Mouse (Mus musculus) MEL (cell line): ENCODE results near the gene Sfmbt2. TPM values are rescaled to one million over a fixed set of nuclear protein-coding genes. Genes with fewer than 3 reads are reported as not detected.

Experiments
- DNase-seq: peaks from one replicate; pipeline ENCODE4 v3.0.0; 2011; ENCODE audit warnings: low read depth, low spot score
- H3K27ac ChIP-seq: 2 replicates; pipeline ENCODE4 v1.5.1; 2012; ENCODE audit warnings: low read depth, mild to moderate bottlenecking, control low read depth, low read length, moderate library complexity; ENCODE audit not compliant: control insufficient read depth
- H3K27me3 ChIP-seq, 2 experiments: fragments of 150-350 bp in 1 of 2; sonication (generic) in 1 of 2; 2 replicates each; pipeline ENCODE4 v1.6.1; 2012; ENCODE audit warnings: low read length in 2 of 2, mild to moderate bottlenecking in 2 of 2, improper control_type of control experiment in 1 of 2, moderate library complexity in 1 of 2; ENCODE audit not compliant: insufficient read depth in 2 of 2, control insufficient read depth in 1 of 2
- H3K36me3 ChIP-seq, 2 experiments: 2 replicates each; pipeline ENCODE4 v1.6.1; 2012 to 2014; ENCODE audit warnings: low read length in 2 of 2, improper control_type of control experiment in 1 of 2, inconsistent platforms in 1 of 2, mild to moderate bottlenecking in 1 of 2; ENCODE audit not compliant: insufficient read depth in 2 of 2, control insufficient read depth in 1 of 2
- H3K4me1 ChIP-seq, 2 experiments: fragments of 150-350 bp in 1 of 2; sonication (generic) in 1 of 2; 2 replicates each; pipeline ENCODE4 v1.6.1; 2012; ENCODE audit warnings: low read length in 2 of 2, improper control_type of control experiment in 1 of 2, mild to moderate bottlenecking in 1 of 2; ENCODE audit not compliant: insufficient read depth in 2 of 2, control insufficient read depth in 1 of 2
- H3K4me3 ChIP-seq, 2 experiments: fragments of 150-350 bp in 1 of 2; sonication (generic) in 1 of 2; 2 replicates each; pipeline ENCODE4 v1.5.1; 2012; ENCODE audit warnings: low read depth in 2 of 2, low read length in 2 of 2, mild to moderate bottlenecking in 2 of 2, moderate library complexity in 2 of 2, control low read depth in 1 of 2, improper control_type of control experiment in 1 of 2; ENCODE audit not compliant: control insufficient read depth in 1 of 2, insufficient read depth in 1 of 2
- H3K79me2 ChIP-seq: 2 replicates; pipeline ENCODE4 v1.6.1; 2012; ENCODE audit warnings: mild to moderate bottlenecking, low read length, moderate library complexity; ENCODE audit not compliant: control insufficient read depth, poor library complexity, insufficient read depth
- H3K9ac ChIP-seq: 2 replicates; pipeline ENCODE4 v1.6.1; 2012; ENCODE audit warnings: low read depth, mild to moderate bottlenecking, control low read depth, low read length, moderate library complexity; ENCODE audit not compliant: control insufficient read depth, poor library complexity, severe bottlenecking
- H3K9me3 ChIP-seq: fragments of 150-350 bp; sonication (generic); replicated peaks from 2 replicates; pipeline ENCODE4 v1.6.1; 2012; ENCODE audit warnings: mild to moderate bottlenecking, low read length, improper control_type of control experiment, moderate library complexity; ENCODE audit not compliant: insufficient read depth
- BHLHE40 ChIP-seq: IDR thresholded peaks from 2 replicates; pipeline ENCODE4 v1.6.1; 2012; ENCODE audit warnings: low read depth, mild to moderate bottlenecking, inconsistent platforms, low read length, improper control_type of control experiment, borderline replicate concordance
- CHD2 ChIP-seq: IDR thresholded peaks from 2 replicates; pipeline ENCODE4 v1.6.1; 2011; ENCODE audit warnings: low read length, improper control_type of control experiment
- E2F4 ChIP-seq: IDR thresholded peaks from 2 replicates; pipeline ENCODE4 v1.6.1; 2011; ENCODE audit warnings: low read depth, low read length, improper control_type of control experiment, borderline replicate concordance
- ETS1 ChIP-seq: IDR thresholded peaks from 2 replicates; pipeline ENCODE4 v1.6.1; 2012; ENCODE audit warnings: low read depth, mild to moderate bottlenecking, inconsistent platforms, low read length, improper control_type of control experiment, moderate library complexity
- JUND ChIP-seq: IDR thresholded peaks from 2 replicates; pipeline ENCODE4 v1.6.1; 2011; ENCODE audit warnings: low read depth, mild to moderate bottlenecking, improper control_type of control experiment, low read length
- KAT2A ChIP-seq: conservative IDR thresholded peaks from 2 replicates; pipeline ENCODE4 v1.6.1; 2012; ENCODE audit warnings: low read depth, low read length, improper control_type of control experiment, inconsistent platforms
- MAX ChIP-seq: IDR thresholded peaks from 2 replicates; pipeline ENCODE4 v1.6.1; 2011; ENCODE audit warnings: low read length, improper control_type of control experiment
- MEF2A ChIP-seq: IDR thresholded peaks from 2 replicates; pipeline ENCODE4 v1.6.1; 2014; ENCODE audit warnings: low read depth, mild to moderate bottlenecking, inconsistent platforms, low read length, improper control_type of control experiment; ENCODE audit not compliant: poor library complexity, insufficient replicate concordance, severe bottlenecking; ENCODE audit errors: extremely low read depth
- POLR2A ChIP-seq, 2 experiments: IDR thresholded peaks; 2 replicates each; pipeline ENCODE4 v1.6.1; 2011 to 2012; ENCODE audit warnings: low read length in 2 of 2, mild to moderate bottlenecking in 2 of 2, control low read depth in 1 of 2, improper control_type of control experiment in 1 of 2, low read depth in 1 of 2, moderate library complexity in 1 of 2; ENCODE audit not compliant: control insufficient read depth in 1 of 2, insufficient read depth in 1 of 2, poor library complexity in 1 of 2
- POLR2AphosphoS2 ChIP-seq: IDR thresholded peaks from 2 replicates; pipeline ENCODE4 v1.6.1; 2011; ENCODE audit warnings: low read length, improper control_type of control experiment
- POLR2AphosphoS5 ChIP-seq: IDR thresholded peaks from 2 replicates; pipeline ENCODE4 v1.6.1; 2012; ENCODE audit warnings: low read depth, borderline replicate concordance, mild to moderate bottlenecking, inconsistent platforms, low read length, moderate library complexity, mixed read lengths
- SMC3 ChIP-seq: IDR thresholded peaks from 2 replicates; pipeline ENCODE4 v1.6.1; 2011; ENCODE audit warnings: low read depth, low read length, improper control_type of control experiment
- TAL1 ChIP-seq: IDR thresholded peaks from 2 replicates; pipeline ENCODE4 v1.6.1; 2012; ENCODE audit warnings: mild to moderate bottlenecking, inconsistent platforms, low read length, moderate library complexity, mixed read lengths
- UBTF ChIP-seq: IDR thresholded peaks from 2 replicates; pipeline ENCODE4 v1.6.1; 2012; ENCODE audit warnings: low read depth, mild to moderate bottlenecking, inconsistent platforms, low read length, improper control_type of control experiment, moderate library complexity, borderline replicate concordance; ENCODE audit not compliant: insufficient read depth
- USF1 ChIP-seq: IDR thresholded peaks from 2 replicates; pipeline ENCODE4 v1.6.1; 2014; ENCODE audit warnings: low read depth, mild to moderate bottlenecking, inconsistent platforms, low read length, improper control_type of control experiment, moderate library complexity
- ZMIZ1 ChIP-seq: IDR thresholded peaks from 2 replicates; pipeline ENCODE4 v1.6.1; 2012; ENCODE audit warnings: low read depth, mild to moderate bottlenecking, inconsistent platforms, low read length, improper control_type of control experiment, moderate library complexity
- ZNF384 ChIP-seq: IDR thresholded peaks from 2 replicates; pipeline ENCODE4 v1.6.1; 2012; ENCODE audit warnings: low read depth, mild to moderate bottlenecking, inconsistent platforms, low read length, improper control_type of control experiment
- polyA plus RNA-seq, 2 experiments: library from polyadenylated mRNA; stranded (reverse) in 1 of 2; unstranded in 1 of 2; fragments of >175 nt in 1 of 2; fragments of >200 nt in 1 of 2; gene quantifications; 2 replicates each; pipeline versions ENCODE4 v1.2.1 to v1.2.4; 2012; ENCODE audit warnings: low replicate concordance in 2 of 2, low read depth in 1 of 2; ENCODE audit not compliant: insufficient read length in 2 of 2, insufficient read depth in 1 of 2, missing spikeins in 1 of 2
- total RNA-seq: library from RNA; depleted of rRNA; stranded (reverse); fragments of 300-350 nt; gene quantifications from 2 replicates; pipeline ENCODE4 v1.2.3, GENCODE M21; 2012

The Sfmbt2 gene
- total and polyA plus RNA-seq, 3 experiments, result not detected

DNA sequence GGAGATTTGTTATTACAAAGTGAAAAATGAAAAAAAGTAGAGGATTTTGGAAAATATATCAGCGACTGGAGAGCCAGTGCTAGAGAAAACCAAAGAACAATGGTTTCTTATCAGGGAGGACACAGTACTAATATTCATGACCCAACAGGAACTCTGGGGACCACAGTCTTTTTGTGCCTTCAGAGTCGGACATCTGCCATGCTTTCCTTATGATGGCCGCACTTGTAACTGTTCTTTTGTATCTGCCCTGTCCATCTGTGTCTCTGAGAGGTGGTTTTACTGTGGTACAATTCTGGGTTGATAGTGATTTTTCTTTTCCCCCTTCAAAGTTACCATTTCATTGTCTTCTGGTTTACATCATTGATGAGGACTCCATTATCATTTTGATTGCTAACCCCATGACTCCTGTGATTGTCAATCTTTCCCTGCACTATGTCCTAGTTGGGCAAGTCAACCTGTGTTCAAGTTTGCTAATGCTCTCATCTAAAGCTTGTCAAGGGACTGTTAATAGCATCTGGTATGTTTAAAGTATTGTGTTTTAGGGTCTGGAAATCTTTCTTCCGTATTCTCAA, 35.2 kb upstream of the Sfmbt2 start:
- no peak for TF ChIP-seq JUND
- no peak for TF ChIP-seq TAL1
- TF ChIP-seq SMC3, result no peak
- no peak for TF ChIP-seq USF1
- no peak for TF ChIP-seq POLR2A (IDR thresholded peaks at IDR 0.05; ENCODE audit: control insufficient read depth in 1 of 2, insufficient read depth in 1 of 2, low read depth in 1 of 2, low read length in 2 of 2, poor library complexity in 1 of 2)
- TF ChIP-seq UBTF, result no peak
- TF ChIP-seq E2F4, result no peak
- TF ChIP-seq ZMIZ1, result no peak
- no peak for TF ChIP-seq ZNF384
- no peak for TF ChIP-seq CHD2
- no peak for TF ChIP-seq BHLHE40
- no peak for TF ChIP-seq MAX
- no peak for TF ChIP-seq ETS1
- TF ChIP-seq, all 39 proteins: peak for 0
- H3K9ac ChIP-seq, result no peak overlapping the region
- H3K36me3 ChIP-seq, result no peaks in the 10 kb centered on the region
- DNase-seq, result no peak
- no peaks in the 10 kb centered on the region for H3K4me1 ChIP-seq
- no peak overlapping the region for H3K4me3 ChIP-seq
- H3K27me3 ChIP-seq, result no peaks in the 10 kb centered on the region
- no peak overlapping the region for H3K27ac ChIP-seq
- H3K9me3 ChIP-seq, result no peaks in the 10 kb centered on the region
- no peaks in the 10 kb centered on the region for H3K79me2 ChIP-seq

DNA sequence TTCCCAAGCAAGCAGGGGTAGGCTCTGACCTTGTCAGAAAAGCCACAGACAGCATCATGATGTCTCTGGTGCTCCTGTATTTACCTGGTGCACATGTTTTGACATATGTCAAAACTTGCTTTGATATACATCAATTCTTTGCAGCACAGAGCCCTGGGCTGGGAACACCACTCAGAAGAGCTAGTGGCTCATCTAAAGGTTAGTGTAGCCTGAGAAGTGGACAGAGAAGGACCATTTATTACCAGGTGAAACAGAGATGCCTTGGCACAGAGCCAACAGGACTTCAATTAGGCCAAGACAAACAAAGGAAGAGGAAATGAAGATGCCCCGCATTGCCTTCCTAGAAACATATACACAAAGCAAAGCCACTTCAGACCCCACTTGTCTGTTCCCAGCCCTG, 30.3 kb upstream of the Sfmbt2 start:
- H3K4me1 ChIP-seq, result no peaks in the 10 kb centered on the region
- no peaks in the 10 kb centered on the region for H3K27me3 ChIP-seq
- H3K4me3 ChIP-seq, result no peak overlapping the region
- DNase-seq, result no peak
- H3K36me3 ChIP-seq, result no peaks in the 10 kb centered on the region
- no peaks in the 10 kb centered on the region for H3K79me2 ChIP-seq
- H3K27ac ChIP-seq, result no peak overlapping the region
- H3K9me3 ChIP-seq, result no peaks in the 10 kb centered on the region
- TF ChIP-seq KAT2A (no peak), TAL1 (no peak), USF1 (no peak), POLR2AphosphoS2 (no peak), POLR2AphosphoS5 (no peak), MEF2A (no peak)
- H3K9ac ChIP-seq, result no peak overlapping the region
